Mouse (Mus musculus): ENCODE data around the gene Kcnab1. TPM values are rescaled to one million over a fixed set of nuclear protein-coding genes. Genes with fewer than 3 reads are reported as not detected.

The Kcnab1 gene
- total RNA-seq, 2 experiments from 2014 or later = 84.1 to 84.2 TPM

GRCm38 (mm10) chr3:65358275-65358674 lies 249.1 kb downstream of the Kcnab1 start:
- TF ChIP-seq CTCF (IDR thresholded peaks at IDR 0.05) = no peak
- intact Hi-C loops (cut with DNase I) = no loop called here
- no peak for DNase-seq (ENCODE audit: extremely low spot score in 1 of 2, low spot score in 2 of 2)
- no peak overlapping the region for H3K27ac ChIP-seq
- H3K4me3 ChIP-seq = no peak overlapping the region

- H3K27ac ChIP-seq = no peak overlapping the region
- DNase-seq (ENCODE audit: extremely low spot score in 1 of 2, low spot score in 2 of 2) = no peak
- intact Hi-C loops (cut with DNase I) = no loop called here
- no peak overlapping the region for H3K4me3 ChIP-seq
- no peak for TF ChIP-seq CTCF (IDR thresholded peaks at IDR 0.05)
These were observed 249.7 kb downstream of the Kcnab1 start for GRCm38 (mm10) chr3:65358841-65359240.

- Histone ChIP-seq H3K27ac (no peak overlapping the region), H3K4me3 (no peak overlapping the region)
- no peak for TF ChIP-seq CTCF (IDR thresholded peaks at IDR 0.05)
- DNase-seq (ENCODE audit: extremely low spot score in 1 of 2, low spot score in 2 of 2) = no peak
- intact Hi-C loops (cut with DNase I) = no loop called here
These were observed 251.2 kb downstream of the Kcnab1 start for GRCm38 (mm10) chr3:65360163-65360969.

- Histone ChIP-seq H3K4me3 (no peak overlapping the region), H3K27ac (no peak overlapping the region)
- no peak for DNase-seq (ENCODE audit: extremely low spot score in 1 of 2, low spot score in 2 of 2)
- TF ChIP-seq CTCF (IDR thresholded peaks at IDR 0.05) = no peak
- intact Hi-C loops (cut with DNase I) = no loop called here
These were observed 254.3 kb downstream of the Kcnab1 start for GRCm38 (mm10) chr3:65363438-65363837.

GRCm38 (mm10) chr3:65365184-65365583 lies 256.0 kb downstream of the Kcnab1 start:
- Histone ChIP-seq H3K27ac (no peak overlapping the region), H3K4me3 (no peak overlapping the region)
- DNase-seq (ENCODE audit: extremely low spot score in 1 of 2, low spot score in 2 of 2) = no peak
- TF ChIP-seq CTCF (IDR thresholded peaks at IDR 0.05) = no peak
- intact Hi-C loops (cut with DNase I) = no loop called here

GRCm38 (mm10) chr3:65365921-65366710 lies 256.9 kb downstream of the Kcnab1 start:
- intact Hi-C loops (cut with DNase I) = no loop called here
- Histone ChIP-seq H3K27ac (no peak overlapping the region), H3K4me3 (no peak overlapping the region)
- no peak for TF ChIP-seq CTCF (IDR thresholded peaks at IDR 0.05)
- DNase-seq (ENCODE audit: extremely low spot score in 1 of 2, low spot score in 2 of 2) = no peak

- Histone ChIP-seq H3K4me3 (no peak overlapping the region), H3K27ac (no peak overlapping the region)
- no peak for TF ChIP-seq CTCF (IDR thresholded peaks at IDR 0.05)
- no peak for DNase-seq (ENCODE audit: extremely low spot score in 1 of 2, low spot score in 2 of 2)
- intact Hi-C loops (cut with DNase I) = no loop called here
These were observed 258.8 kb downstream of the Kcnab1 start for GRCm38 (mm10) chr3:65367944-65368343.

- intact Hi-C loops (cut with DNase I) = no loop called here
- H3K4me3 ChIP-seq = no peak overlapping the region
- no peak for TF ChIP-seq CTCF (IDR thresholded peaks at IDR 0.05)
These were observed 263.4 kb downstream of the Kcnab1 start for GRCm38 (mm10) chr3:65372552-65372951.

GRCm38 (mm10) chr3:65373594-65374182 lies 264.5 kb downstream of the Kcnab1 start:
- TF ChIP-seq CTCF (IDR thresholded peaks at IDR 0.05) = no peak
- no peak for DNase-seq (ENCODE audit: extremely low spot score in 1 of 2, low spot score in 2 of 2)
- Histone ChIP-seq H3K27ac (no peak overlapping the region), H3K4me3 (no peak overlapping the region)
- intact Hi-C loops (cut with DNase I) = no loop called here

More at GRCm38 (mm10) chr3:65372552-65372951, 263.4 kb downstream of the Kcnab1 start:
- DNase-seq (ENCODE audit: extremely low spot score in 1 of 2, low spot score in 2 of 2) = no peak
- H3K27ac ChIP-seq = no peak overlapping the region

- Histone ChIP-seq H3K27ac (no peak overlapping the region), H3K4me3 (no peak overlapping the region)
- no peak for DNase-seq (ENCODE audit: extremely low spot score in 1 of 2, low spot score in 2 of 2)
- intact Hi-C loops (cut with DNase I) = no loop called here
- TF ChIP-seq CTCF (IDR thresholded peaks at IDR 0.05) = no peak
These were observed 265.5 kb downstream of the Kcnab1 start for GRCm38 (mm10) chr3:65374729-65375128.

- H3K27ac ChIP-seq = no peak overlapping the region
- DNase-seq (ENCODE audit: extremely low spot score in 1 of 2, low spot score in 2 of 2) = no peak
- TF ChIP-seq CTCF (IDR thresholded peaks at IDR 0.05) = no peak
- H3K4me3 ChIP-seq = no peak overlapping the region
- intact Hi-C loops (cut with DNase I) = no loop called here
These were observed 269.5 kb downstream of the Kcnab1 start for GRCm38 (mm10) chr3:65378724-65379123.
